Mouse (Mus musculus) CH12.LX (cell line): ENCODE measurements around the gene Prkn. TPM values are rescaled to one million over a fixed set of nuclear protein-coding genes. Genes with fewer than 3 reads are reported as not detected.

ENCODE experiments used
- DNase-seq: peaks from one replicate; pipeline ENCODE4 v3.0.0-alpha.2; 2013; ENCODE audit errors: extremely low read depth
- H3K27ac ChIP-seq: 2 replicates; pipeline ENCODE4 v1.5.1; 2012; ENCODE audit warnings: low read depth, mild to moderate bottlenecking, control low read depth, moderate library complexity; ENCODE audit not compliant: insufficient read depth
- H3K27me3 ChIP-seq: replicated peaks from 2 replicates; pipeline ENCODE3; 2012; ENCODE audit warnings: inconsistent platforms
- H3K36me3 ChIP-seq, 2 experiments: replicated peaks in 1 of 2; 2 replicates each; pipeline versions ENCODE3 to v1.6.1; 2012; ENCODE audit warnings: inconsistent platforms in 1 of 2, low read length in 1 of 2, mild to moderate bottlenecking in 1 of 2, mixed read lengths in 1 of 2, moderate library complexity in 1 of 2; ENCODE audit not compliant: control insufficient read depth in 1 of 2, insufficient read depth in 1 of 2
- H3K4me1 ChIP-seq, 2 experiments: 2 replicates each; pipeline ENCODE4 v1.6.1; 2012; ENCODE audit warnings: inconsistent platforms in 1 of 2, moderate library complexity in 1 of 2; ENCODE audit not compliant: insufficient read depth in 2 of 2, control insufficient read depth in 1 of 2
- H3K4me2 ChIP-seq: 2 replicates; pipeline ENCODE4 v1.6.1; 2012; ENCODE audit warnings: low read depth, mild to moderate bottlenecking, control low read depth; ENCODE audit not compliant: poor library complexity, insufficient read depth, severe bottlenecking
- H3K4me3 ChIP-seq, 3 experiments: fragments of 150-350 bp in 1 of 3; sonication (generic) in 1 of 3; replicated peaks in 1 of 3; 2 replicates each; pipeline versions ENCODE3 to v1.5.1; 2011 to 2012; ENCODE audit warnings: low read depth in 2 of 3, low read length in 2 of 3, mild to moderate bottlenecking in 2 of 3, moderate library complexity in 2 of 3, control low read depth in 1 of 3, improper control_type of control experiment in 1 of 3, inconsistent platforms in 1 of 3, mixed read lengths in 1 of 3; ENCODE audit not compliant: poor library complexity in 1 of 3
- H3K79me2 ChIP-seq: replicated peaks from 2 replicates; pipeline ENCODE4 v1.6.1; 2012; ENCODE audit warnings: mild to moderate bottlenecking, moderate library complexity; ENCODE audit not compliant: control insufficient read depth, poor library complexity, insufficient read depth, severe bottlenecking; ENCODE audit errors: extremely low read depth
- H3K9ac ChIP-seq: 2 replicates; pipeline ENCODE4 v1.6.1; 2012; ENCODE audit warnings: low read depth, mild to moderate bottlenecking, control low read depth, moderate library complexity; ENCODE audit not compliant: insufficient read depth
- H3K9me3 ChIP-seq: replicated peaks from 2 replicates; pipeline ENCODE3; 2012; ENCODE audit warnings: low read length, inconsistent platforms, mixed read lengths
- BHLHE40 ChIP-seq: IDR thresholded peaks from 2 replicates; pipeline ENCODE4 v1.6.1; 2011; ENCODE audit warnings: mild to moderate bottlenecking, low read depth, low read length, improper control_type of control experiment
- JUN ChIP-seq: IDR thresholded peaks from 2 replicates; pipeline ENCODE4 v1.6.1; 2011; ENCODE audit warnings: low read depth, mild to moderate bottlenecking, low read length, improper control_type of control experiment, moderate library complexity; ENCODE audit not compliant: insufficient read depth
- JUND ChIP-seq: conservative IDR thresholded peaks from 2 replicates; pipeline ENCODE4 v1.6.1; 2011; ENCODE audit warnings: low read depth, low read length, improper control_type of control experiment
- KAT2A ChIP-seq: IDR thresholded peaks from 2 replicates; pipeline ENCODE4 v1.6.1; 2012; ENCODE audit warnings: low read length, improper control_type of control experiment, inconsistent platforms; ENCODE audit not compliant: insufficient replicate concordance
- MAX ChIP-seq: IDR thresholded peaks from 2 replicates; pipeline ENCODE4 v1.6.1; 2011; ENCODE audit warnings: low read length, improper control_type of control experiment
- MXI1 ChIP-seq: IDR thresholded peaks from 2 replicates; pipeline ENCODE4 v1.6.1; 2011; ENCODE audit warnings: mild to moderate bottlenecking, low read depth, low read length, improper control_type of control experiment
- MYC ChIP-seq: IDR thresholded peaks from 2 replicates; pipeline ENCODE4 v1.6.1; 2011; ENCODE audit warnings: low read depth, mild to moderate bottlenecking, improper control_type of control experiment, low read length
- NRF1 ChIP-seq: IDR thresholded peaks from 2 replicates; pipeline ENCODE4 v1.6.1; 2014; ENCODE audit warnings: low read depth, mild to moderate bottlenecking, inconsistent platforms, low read length, improper control_type of control experiment, moderate library complexity
- POLR2A ChIP-seq: IDR thresholded peaks from 2 replicates; pipeline ENCODE4 v1.6.1; 2011; ENCODE audit warnings: low read depth, mild to moderate bottlenecking, improper control_type of control experiment, low read length
- POLR2AphosphoS2 ChIP-seq: IDR thresholded peaks from 2 replicates; pipeline ENCODE4 v1.6.1; 2011; ENCODE audit warnings: low read depth, low read length, improper control_type of control experiment
- RAD21 ChIP-seq: IDR thresholded peaks from 2 replicates; pipeline ENCODE4 v1.6.1; 2011; ENCODE audit warnings: low read depth, mild to moderate bottlenecking, low read length, improper control_type of control experiment, moderate library complexity
- SIN3A ChIP-seq: IDR thresholded peaks from 2 replicates; pipeline ENCODE4 v1.6.1; 2012; ENCODE audit warnings: low read length, improper control_type of control experiment, inconsistent platforms
- TBP ChIP-seq: conservative IDR thresholded peaks from 2 replicates; pipeline ENCODE4 v1.6.1; 2011; ENCODE audit warnings: low read depth, low read length, improper control_type of control experiment
- TCF12 ChIP-seq: IDR thresholded peaks from 2 replicates; pipeline ENCODE4 v1.6.1; 2014; ENCODE audit warnings: low read depth, mild to moderate bottlenecking, inconsistent platforms, low read length, improper control_type of control experiment
- USF2 ChIP-seq: conservative IDR thresholded peaks from 2 replicates; pipeline ENCODE4 v1.6.1; 2011; ENCODE audit warnings: low read depth, low read length, improper control_type of control experiment
- ZKSCAN1 ChIP-seq: IDR thresholded peaks from 2 replicates; pipeline ENCODE4 v1.6.1; 2012; ENCODE audit warnings: low read depth, inconsistent platforms, low read length, improper control_type of control experiment, borderline replicate concordance
- ZMIZ1 ChIP-seq: IDR thresholded peaks from 2 replicates; pipeline ENCODE4 v1.6.1; 2012; ENCODE audit warnings: low read depth, mild to moderate bottlenecking, inconsistent platforms, low read length, improper control_type of control experiment
- dilution Hi-C: fragments of 300-500 bp; cut with MboI; formaldehyde crosslinking; loops from 2 replicates; pipeline ENCODE4 v1.14.3; 2020; ENCODE audit warnings: low sequenced_read_pairs; ENCODE audit not compliant: extremely low pct_unique_long_range_greater_than_20kb, extremely low pct_ligation_motif_present
- in situ Hi-C: fragments of 300-500 bp; cut with MboI; formaldehyde crosslinking; loops from 3 replicates; pipeline ENCODE4 v1.14.3; 2019; ENCODE audit warnings: low sequenced_read_pairs, low pct_ligation_motif_present, low pct_unique_long_range_greater_than_20kb, mixed read lengths
- polyA plus RNA-seq: library from polyadenylated mRNA; unstranded; fragments of >175 nt; gene quantifications from 2 replicates; pipeline ENCODE4 v1.2.1, GENCODE M21; 2012; ENCODE audit warnings: low read depth; ENCODE audit not compliant: insufficient read length
- total RNA-seq, 2 experiments: library from RNA; depleted of rRNA; stranded (reverse); fragments of 300-350 nt in 1 of 2; fragments of >200 nt in 1 of 2; gene quantifications; 2 replicates each; pipeline ENCODE4 v1.2.3; 2012 to 2014

Prkn gene
- total and polyA plus RNA-seq, 3 experiments: 0.08 TPM; not detected in 2

DNA sequence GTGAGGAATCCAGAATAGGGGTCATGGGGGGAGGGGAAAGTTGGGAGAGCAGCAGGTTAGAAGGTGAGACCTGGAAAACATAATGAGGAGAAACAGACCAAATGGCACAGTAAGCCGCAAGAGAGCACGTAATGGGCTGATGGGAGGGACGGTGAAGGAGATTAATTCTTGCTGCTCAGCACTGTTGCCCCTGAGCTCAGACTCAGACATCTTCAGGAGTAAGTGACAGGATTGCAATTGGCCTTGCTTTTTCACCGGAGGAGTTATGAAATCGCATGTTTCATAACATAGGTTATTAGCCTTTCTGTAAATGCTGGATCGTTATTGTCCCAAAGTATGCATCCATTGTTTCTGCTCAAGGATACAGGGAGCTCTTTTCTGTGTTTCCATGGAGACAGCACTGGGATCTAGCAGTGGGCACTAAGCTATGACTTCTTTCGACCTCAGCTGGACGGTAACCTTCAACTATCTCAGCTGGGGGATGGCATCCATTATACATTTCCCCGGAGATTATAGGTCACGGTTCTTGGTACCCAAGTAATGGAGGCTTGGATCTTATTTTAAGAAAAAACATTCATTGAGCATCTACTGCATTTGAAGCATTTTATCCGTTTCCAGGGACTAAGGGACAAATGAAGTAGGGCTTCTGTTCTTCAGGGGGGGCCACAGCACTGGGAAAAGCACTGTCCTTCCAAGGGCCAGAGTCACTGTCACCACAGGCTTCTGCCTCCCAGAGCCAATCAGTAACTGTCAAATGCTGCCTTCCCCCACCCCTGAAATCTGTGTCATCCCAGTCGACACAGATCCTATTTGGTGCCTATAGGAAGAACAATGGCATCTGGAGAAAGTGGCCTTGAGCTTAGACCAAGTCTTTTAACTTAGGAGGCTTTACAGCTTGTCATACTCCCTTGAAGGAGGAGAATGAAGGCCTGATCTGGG, 890.7 kb downstream of the Prkn start:
- H3K79me2 ChIP-seq: no peaks in the 10 kb centered on the region
- no peaks in the 10 kb centered on the region for H3K9me3 ChIP-seq
- H3K36me3 ChIP-seq: no peaks in the 10 kb centered on the region
- H3K4me3 ChIP-seq: no peak overlapping the region
- H3K9ac ChIP-seq: no peak overlapping the region
- no peak overlapping the region for H3K4me2 ChIP-seq
- H3K27me3 ChIP-seq: no peaks in the 10 kb centered on the region
- H3K4me1 ChIP-seq: peaks cover 5 to 14% of the 10 kb centered on the region in 2 experiments; a peak in 2 of 4 replicates
- dilution Hi-C loops: no loop called here
- in situ Hi-C loops: no loop called here
- DNase-seq: no peak
- TF ChIP-seq BHLHE40 (no peak), JUN (no peak), POLR2AphosphoS2 (no peak), USF2 (no peak), NRF1 (no peak), KAT2A (no peak), TCF12 (no peak), ZKSCAN1 (no peak)
- H3K27ac ChIP-seq: no peak overlapping the region

DNA sequence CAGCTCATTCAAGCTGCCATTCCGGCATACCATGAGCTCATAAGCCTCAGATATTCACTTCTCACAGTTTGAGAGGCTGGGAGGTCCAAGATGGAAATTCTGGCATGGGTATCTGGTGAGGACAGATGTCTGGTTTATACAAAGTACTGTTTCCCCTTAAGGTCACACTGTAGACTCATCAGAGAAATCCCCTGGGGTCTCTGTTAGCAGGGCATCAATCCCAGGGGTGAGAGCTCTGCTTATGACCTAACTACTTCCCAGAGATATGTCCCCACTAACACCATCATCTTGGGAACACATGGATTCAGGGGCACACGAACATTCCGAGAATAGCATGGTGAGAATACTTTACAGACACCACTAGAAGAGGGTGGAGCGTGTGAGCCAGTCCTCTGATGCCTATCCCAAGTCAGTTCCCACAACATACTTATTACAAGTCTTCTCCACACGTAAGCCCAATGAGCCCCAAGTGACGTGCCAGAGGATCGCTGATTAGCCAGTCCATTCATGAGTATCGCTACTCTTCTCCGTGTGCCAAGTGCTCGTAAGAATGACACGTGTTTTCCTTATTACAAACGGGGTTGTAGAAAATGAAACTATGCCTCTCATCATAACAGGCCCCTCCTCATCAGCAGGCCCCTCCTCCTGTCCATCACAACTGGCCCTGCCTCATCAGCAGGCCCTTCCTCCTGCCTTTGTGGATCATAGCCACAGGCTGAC, 895.1 kb downstream of the Prkn start:
- peak; percentile 35 for DNase-seq
- Histone ChIP-seq H3K27ac (no peak overlapping the region), H3K79me2 (no peaks in the 10 kb centered on the region), H3K27me3 (peaks cover under 1% of the 10 kb centered on the region), H3K4me1 (peaks cover 5 to 14% of the 10 kb centered on the region in 2 experiments; a peak in 2 of 4 replicates), H3K9ac (no peak overlapping the region), H3K9me3 (no peaks in the 10 kb centered on the region), H3K4me3 (peak overlapping the region; percentile 9 to 52 (median 16))
- dilution Hi-C loops: no loop called here
- TF ChIP-seq POLR2A (0 out of 2 replicates have a peak, but pooled peaks have one; percentile 34), TBP (0 out of 2 replicates have a peak, but pooled peaks have one; percentile 17), JUND (no peak), MXI1 (peak; percentile 59; the same call in 1 of the 2 replicates), BHLHE40 (peak; percentile 49), SIN3A (0 out of 2 replicates have a peak, but pooled peaks have one; percentile 37), ZMIZ1 (no peak), RAD21 (no peak), MAX (peak; percentile 90), MYC (peak; percentile 48; the same call in 1 of the 2 replicates)
- TF ChIP-seq, all 38 proteins: peak for 7
- in situ Hi-C loops: no loop called here
- Histone ChIP-seq H3K36me3 (no peaks in the 10 kb centered on the region), H3K4me2 (peak overlapping the region; percentile 92)
